Mouse (Mus musculus) layer of hippocampus, adult 9-10 months (tissue): ENCODE data around the gene Gm21988.

ENCODE experiments used
- DNase-seq: peaks from one replicate; pipeline ENCODE4 v3.0.0; 2022; ENCODE audit warnings: low spot score

Gene Gm21988

DNA sequence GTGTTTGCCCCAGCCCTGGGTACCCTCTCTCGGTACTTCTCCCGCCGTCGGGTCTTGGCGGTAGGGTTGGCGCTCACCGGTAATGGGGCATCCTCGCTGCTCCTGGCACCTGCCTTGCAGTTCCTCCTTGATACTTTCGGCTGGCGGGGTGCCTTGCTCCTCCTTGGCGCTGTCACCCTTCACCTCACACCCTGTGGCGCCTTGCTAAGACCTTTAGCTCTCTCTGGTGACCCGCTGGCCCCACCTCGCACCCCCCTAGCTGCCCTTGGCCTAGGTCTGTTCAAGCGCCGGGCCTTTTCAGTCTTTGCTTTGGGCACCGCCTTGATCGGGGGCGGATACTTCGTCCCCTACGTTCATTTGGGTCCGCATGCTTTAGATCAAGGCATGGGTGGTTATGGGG lies 24.3 kb downstream of the Gm21988 start:
- DNase-seq, result no peak

DNA sequence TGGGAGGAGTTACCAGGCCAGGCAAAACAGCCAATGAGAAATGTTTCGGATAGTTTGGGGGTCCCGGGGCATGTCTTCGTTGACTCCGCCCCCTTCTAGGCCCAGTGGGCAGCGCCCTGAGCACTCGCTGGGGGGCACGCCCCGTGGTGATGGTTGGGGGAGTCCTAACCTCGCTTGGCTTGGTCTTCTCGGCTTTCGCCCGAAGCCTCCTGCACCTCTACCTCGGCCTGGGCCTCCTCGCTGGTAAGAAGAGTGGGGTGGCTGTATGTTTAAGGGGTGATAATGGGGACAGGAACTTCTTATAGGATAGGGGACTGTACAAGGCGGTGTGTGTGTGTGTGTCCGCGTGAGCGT lies 24.8 kb downstream of the Gm21988 start:
- DNase-seq, result no peak

DNA sequence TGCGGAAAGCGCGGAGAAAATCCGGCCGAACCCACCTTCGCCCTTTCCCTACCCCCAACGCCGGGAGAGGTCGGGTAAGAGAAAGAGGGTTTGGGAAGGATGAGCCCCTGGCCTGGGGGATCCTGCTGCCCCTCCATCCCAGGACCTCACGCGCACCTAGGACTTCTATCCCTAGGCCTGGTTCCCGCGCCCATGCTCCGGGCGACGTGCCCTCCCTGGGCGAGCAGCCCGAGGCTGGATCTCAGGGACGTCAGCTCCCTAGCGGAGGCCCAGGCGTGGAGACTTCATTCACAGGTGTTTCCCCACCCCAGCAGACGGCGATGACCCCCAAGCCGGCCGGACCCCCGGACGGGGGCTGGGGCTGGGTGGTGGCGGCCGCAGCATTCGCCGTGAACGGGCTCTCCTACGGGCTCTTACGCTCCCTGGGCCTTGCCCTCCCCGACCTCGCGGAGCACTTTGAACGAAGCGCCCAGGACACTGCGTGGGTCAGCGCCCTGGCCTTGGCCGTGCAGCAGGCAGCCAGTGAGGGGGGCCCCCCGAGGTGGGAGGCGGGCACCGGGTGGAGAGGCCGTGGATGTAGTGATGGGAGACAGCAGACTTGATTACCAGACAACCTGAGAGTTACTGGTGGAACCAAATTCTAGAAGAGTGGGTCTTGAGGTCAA lies 25.3 kb downstream of the Gm21988 start:
- no peak for DNase-seq

DNA sequence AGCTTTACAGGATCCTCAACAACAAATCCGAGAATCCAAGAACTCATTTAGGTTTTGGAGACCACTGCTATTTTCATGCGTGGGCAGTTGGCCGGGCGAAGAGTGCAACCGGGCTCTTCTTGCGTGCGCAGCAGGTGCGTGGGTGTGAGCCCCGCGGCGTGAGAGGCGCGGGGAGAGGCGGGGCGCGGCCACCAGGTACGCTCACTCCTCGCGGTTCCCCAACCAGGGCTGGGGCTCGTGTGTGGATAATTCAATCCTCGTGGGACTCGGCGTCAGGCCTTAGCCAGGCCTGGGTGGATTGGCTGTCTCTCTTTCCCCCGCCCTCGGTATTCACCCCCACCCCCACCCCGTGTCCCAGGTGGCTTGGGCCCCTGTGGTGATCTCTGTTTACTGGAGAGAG lies 25.9 kb downstream of the Gm21988 start:
- no peak for DNase-seq

DNA sequence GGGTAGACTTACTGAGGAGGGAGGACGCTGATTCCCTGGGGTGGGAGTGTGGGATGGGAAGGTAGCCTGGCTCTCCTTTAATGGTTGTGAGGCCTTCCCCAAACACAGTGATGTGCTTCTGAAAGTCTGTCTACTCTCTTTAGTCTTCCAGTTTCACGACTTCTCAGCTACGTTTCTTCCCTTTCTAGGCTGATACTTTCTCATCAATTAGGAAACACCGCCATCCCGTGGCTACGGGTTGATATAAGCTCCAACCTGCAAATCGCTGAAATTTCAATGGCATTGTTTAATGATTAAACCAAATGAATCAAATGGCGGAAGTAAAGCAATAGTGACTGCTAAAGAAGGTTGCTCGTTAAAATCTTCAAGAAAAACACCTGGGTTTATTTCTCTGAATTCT lies 26.7 kb downstream of the Gm21988 start:
- DNase-seq, result peak; percentile 82

DNA sequence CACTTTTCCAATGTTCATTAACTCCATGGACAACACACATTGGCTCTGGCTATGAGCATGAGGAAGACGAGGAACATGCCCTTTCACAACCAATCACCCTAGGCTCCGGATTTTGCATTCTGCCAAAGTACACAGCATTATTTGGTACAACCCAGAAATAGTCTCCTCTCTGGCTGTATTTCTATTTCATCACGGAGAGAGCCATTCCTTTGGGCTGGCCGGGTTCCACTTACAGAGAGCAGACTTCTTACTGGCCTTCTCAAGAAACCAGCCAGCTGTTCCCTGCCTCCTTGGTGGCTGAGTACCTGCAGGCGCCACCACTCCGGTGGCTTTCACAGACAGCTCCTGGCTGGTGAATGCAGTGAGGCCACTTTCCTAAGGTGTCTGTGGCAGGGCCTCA lies 27.2 kb downstream of the Gm21988 start, which contains the start of gene Slc16a11:
Gene Slc16a11 (plus strand): TSS at position 330 of the 400 bp plus-strand sequence.
- no peak for DNase-seq

DNA sequence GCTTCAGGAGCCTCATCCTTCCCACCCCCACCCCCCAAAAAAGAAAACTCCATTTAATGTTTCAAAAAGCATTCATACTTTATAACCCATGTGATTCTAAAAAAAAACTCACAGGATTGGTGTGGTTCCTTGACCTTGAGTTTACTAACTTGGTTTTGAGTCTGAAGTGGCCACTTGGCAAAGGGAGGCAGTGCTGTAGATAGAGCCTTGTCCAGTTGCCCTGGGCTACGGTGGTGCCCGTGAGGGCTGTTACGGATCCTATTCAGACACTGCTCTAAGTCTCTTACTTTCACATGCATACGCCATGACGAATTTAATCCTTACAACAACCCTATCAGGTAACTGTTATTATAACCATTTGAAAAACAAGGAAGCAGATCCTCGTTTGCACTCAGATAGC lies 27.7 kb downstream of the Gm21988 start:
- no peak for DNase-seq

DNA sequence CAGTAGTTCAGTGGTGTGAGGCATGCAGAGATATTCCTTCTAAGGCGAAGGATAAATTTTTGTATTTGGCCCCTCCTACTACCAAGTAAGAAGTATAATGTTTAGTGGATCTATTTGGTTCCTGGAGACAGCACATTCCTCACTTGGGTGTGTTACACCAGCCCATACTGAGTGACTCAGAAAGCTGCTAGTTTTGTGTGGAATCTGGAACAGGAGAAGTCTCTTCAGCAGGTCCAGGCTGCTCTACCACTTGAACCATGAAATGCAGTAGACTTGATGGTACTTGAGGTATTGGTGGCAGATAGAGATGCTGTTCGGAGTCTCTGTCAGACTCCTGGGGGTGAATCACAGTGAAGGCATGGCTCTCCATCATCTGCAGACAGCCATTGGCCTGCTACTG lies 28.9 kb downstream of the Gm21988 start:
- no peak for DNase-seq

DNA sequence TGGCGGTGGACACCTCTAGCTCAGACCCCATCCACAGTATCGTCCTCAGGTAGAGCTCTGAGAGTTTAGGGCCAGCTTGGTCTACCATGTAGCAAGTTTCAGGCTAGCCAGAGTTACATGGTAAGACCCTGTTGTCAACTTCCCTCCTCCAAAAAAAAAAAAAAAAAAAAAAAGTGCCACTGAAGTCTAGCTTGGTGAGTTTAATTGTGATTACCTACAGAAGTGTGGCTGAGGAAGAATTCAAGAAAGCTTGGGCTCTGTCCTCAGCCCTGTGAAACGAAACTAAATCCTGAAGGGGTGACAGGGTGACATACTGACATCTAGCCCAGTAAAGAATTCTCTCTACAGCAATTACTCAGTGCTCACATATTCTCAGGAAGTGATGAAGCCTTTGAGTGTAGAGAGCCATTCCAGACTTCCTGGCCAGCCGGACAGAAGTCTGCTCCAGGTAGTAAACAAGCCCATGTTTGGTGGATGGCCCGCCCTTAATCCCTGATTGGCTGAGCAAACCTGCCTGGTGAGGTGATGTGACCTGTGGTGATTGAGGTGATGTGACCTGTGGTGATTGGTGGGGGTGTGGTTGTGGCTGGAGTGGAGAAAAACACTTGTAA lies 30.7 kb downstream of the Gm21988 start:
- no peak for DNase-seq

DNA sequence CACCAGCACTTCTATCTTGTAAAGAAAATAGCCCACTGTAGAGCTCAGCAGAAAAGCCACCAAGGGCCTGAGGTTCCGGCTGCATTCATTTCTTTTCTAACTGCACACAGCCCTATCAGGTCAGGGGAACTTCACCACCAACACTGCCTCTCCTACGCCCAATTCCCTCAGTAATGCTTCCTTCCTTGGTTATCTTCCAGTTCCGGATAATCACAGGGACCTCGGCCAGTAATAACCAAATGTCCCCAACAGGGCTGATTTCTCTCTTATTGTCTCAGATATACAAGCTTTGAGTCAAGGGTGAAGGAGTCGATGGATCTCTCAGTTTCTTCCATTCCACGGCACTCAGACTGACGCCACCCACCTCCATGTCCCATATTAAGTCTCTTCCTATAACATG lies 32.3 kb downstream of the Gm21988 start:
- no peak for DNase-seq

DNA sequence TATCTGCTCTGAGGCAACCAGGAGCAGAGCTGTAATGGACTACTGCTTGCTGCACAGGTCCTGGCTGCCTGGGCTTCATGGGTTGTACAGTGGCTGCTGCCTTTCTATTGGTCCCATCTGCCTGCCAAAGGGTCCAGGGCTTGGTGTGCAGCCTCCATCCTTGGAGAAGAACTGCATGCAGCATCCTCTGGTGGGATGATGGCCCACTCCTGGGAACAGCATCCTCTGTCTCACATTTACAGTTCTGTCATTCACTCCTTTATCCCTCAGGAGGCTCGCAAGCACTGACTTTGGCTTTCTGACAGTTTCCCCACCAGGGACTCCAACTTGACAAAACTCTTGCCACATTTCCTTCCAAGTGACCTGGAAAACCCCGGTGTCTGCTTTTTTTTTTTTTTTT lies 32.8 kb downstream of the Gm21988 start:
- DNase-seq, result no peak

DNA sequence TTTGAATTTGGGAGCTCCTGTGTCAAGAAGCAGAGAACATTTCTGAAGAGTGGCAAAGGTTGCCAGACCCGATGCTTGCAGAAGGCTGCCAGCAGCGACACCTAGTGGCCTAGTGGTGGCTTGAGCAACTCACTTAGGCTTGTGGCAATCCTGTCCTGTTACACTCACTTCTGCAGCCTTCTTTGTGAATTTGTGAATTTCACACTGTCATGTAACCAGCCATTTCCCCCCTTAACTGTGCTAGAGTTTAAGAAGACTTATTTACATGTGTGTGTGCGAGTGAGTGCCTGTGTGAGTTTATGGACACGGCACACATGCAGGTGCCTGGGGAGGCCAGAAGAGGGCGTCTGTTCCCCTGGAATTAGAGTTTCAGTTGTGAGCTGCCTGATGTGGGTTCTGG lies 37.9 kb downstream of the Gm21988 start:
- DNase-seq, result no peak

DNA sequence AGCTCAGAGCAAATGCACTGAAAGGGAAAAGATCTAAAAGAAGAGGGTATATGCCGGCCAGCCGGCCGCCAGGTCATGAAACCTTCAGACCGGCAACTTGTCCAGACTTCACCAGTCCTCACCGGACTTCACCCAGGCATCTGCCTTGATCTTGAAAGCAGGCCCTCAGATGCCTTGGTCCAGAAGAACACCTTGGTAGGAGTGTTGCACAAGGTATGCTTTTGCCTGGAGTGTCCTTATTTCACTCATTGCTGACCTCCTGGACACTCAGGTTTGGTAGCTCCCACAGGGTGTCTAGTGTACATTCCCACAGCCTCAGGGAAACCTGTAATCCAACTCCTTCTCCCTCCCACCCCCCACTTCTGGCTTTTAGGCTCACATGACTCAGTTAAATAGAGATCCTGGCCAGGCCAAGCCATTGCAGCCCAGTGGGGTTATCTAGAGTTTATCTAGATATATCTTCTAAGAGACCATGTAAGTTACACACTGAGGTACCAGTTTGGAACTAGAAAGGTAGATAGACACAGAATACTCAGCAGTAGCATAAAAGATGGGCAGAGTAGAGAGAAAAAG lies 39.5 kb downstream of the Gm21988 start:
- DNase-seq, result no peak

DNA sequence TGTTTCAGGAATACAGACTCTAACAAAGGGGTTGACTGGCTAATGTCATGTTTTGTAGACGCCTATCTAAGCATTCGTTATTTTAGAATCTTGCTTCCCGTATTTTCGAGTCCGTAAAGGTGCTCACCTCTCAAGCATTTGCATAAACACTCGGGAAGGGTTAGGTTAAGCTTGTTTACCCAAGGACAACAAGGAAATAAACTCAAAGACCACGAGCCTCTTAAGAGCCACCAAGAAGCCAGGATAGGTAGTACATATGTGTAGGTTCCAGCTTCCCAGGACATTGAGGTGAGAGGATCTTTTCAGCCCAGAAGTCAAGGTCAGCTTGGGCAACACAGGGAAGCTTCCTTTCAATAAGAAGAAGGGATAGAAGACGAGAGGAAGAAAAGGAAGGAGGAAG lies 40.5 kb downstream of the Gm21988 start:
- no peak for DNase-seq

DNA sequence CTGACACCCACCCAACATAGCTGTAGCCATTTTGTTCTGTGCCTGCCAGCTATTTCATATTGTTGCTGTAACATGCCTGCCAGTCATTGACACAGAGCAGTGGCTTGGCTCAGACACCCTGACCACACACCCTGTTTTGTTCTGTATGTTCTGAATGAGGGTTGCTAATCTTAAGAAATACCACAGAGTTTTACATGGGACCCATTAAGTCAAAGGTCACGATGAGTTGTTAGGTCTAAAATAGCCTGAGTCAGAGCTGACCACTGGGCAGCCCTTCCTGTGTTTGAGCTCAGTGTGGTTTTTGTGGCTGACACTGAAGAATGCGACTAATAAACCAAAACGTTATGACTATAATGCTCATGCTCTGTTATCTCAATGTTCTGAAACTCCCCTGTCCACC lies 41.3 kb downstream of the Gm21988 start:
- no peak for DNase-seq

DNA sequence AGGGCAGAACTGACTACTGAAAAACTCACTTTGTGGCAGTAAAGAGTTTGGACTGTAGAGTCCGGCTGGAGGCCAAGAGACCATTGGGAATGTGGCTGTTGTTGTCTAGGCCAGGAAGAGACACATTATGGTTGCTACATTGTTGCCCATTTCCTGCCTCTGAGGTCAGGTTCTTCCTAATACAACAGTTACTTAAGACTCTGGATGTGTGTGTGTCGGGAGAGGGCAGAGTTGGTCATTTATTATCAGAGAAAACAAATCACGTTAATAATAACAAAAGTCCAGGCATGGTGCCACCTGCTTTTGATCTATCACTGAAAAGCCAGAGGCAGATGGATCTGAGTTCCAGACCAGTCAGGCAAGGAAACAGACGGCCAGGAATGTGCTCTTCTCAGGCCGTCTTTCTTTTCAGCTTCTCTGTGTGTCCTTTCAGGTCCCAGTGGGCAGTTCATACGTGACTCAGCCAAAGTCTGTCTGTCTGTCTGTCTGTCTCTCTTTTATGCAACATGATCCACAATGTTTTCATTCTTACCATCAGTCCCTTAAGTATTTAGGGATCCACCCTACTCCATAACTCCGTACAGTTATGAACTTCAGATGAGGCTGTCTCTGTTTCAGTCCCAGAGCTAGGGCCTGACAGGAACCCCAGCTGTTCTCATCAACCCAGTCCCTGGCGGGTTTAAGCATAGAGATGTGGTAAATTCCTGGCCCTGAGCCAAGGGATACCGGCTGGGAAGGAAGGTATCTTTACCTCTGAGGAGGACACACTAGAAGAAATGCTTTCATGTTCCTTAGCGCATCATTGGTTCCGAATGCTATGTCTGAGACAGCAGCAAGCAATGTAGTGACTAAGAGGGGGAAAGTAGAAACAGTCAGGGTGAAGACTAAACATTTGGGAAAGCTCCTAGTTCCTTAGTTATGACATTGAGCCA lies 46.0 kb downstream of the Gm21988 start:
- no peak for DNase-seq

DNA sequence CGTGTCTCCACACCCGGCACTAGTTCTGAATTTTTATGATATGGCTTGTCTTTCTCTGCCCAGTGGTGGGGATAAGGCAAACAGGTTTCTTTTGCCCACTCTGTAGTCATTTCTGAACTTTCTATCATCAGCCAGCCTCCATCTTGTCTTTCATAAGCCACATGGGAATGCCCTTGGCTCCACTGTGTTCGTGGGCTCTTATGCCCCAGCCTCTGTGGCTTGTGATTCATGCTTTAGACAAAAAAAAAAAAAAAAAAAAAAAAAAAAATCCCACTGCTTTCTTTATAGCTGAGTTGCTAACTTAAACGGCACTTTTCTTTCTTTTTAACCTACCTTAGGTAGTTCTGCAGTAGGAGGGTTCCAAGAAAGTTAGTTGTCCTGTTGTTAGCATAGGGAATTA lies 47.5 kb downstream of the Gm21988 start:
- no peak for DNase-seq

DNA sequence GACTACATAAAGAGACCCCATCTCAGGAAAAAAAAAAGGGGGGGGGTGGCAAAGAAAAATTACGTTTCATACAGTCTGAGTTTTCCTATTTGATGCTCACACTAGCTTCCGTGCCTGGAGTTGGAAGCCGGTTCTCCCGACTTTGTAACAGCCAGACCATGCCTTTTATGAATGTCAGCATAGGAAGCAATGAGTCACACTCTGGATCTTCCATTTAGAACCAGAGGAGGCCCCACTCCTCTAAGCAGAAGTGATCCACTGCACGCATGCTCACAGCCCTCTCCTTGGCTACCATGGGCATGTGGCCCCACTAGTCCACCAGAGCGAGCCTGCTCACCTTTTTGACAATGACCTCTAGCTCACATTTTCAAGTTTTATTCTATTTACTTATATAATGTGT lies 48.4 kb downstream of the Gm21988 start:
- DNase-seq, result no peak

DNA sequence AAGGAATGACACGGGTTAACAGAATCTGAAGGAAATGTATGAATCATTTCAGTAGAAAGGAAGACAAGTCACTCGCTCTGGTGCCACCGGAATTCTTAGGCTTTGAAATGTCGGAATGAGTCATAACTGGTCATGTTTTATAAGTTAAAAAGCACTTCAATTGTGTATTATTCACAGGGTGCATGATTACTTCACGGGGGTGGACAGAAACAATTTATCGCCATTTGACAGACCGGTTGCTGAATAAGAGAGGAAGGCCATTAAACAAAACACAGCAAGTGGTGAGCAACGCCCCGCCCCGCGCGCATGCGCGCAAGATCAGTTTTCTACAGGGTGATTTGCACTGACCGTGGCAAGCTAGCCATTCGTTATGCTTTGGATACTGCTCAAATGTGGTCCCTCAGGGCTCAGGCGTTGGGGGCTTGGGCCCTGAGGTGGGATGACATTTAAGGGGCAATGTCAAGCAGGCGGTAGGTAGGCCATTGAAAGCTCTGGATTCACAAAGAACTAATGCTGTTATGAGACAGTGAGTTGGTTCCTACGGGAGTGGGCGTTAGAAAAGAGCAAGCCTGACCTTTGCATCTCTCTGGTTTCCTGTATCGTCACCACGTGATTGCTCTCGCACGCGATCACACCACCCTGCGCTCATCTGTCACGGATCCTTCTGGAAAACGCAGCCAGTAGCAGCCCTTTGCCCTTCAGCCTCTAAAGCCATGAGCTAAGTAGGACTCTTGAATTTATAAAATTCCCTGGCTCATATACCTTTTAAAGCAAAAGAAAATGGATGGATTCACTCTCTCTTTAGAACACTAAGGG lies 50.1 kb downstream of the Gm21988 start:
- no peak for DNase-seq
